Mouse (Mus musculus) thymus, postnatal 36 days (tissue): ENCODE measurements around the gene Olfr859.
"Not testable (repeated sequence)": the region's sequence is repeated elsewhere in the genome, so short reads cannot be mapped to it uniquely, and the experiment has no call there.

Experiments
- DNase-seq, 2 experiments: peaks; one replicate each; pipeline ENCODE4 v3.0.0; 2022; ENCODE audit warnings: mixed read lengths in 2 of 2

Gene Olfr859

GRCm38 (mm10) chr9:19804606-19805005 is at the start of gene Olfr859:
Gene Olfr859 (plus strand): TSS chr9:19804906.
- DNase-seq: not testable (repeated sequence)

- no peak for DNase-seq
These were observed 35.6 kb upstream of the Olfr859 start for GRCm38 (mm10) chr9:19769136-19769535.

- no peak for DNase-seq
These were observed 35.0 kb upstream of the Olfr859 start for GRCm38 (mm10) chr9:19769701-19770100.

GRCm38 (mm10) chr9:19779983-19780382 is 24.7 kb upstream of the Olfr859 start, which contains the start of gene Olfr58:
Gene Olfr58 (plus strand): TSS chr9:19780283.
- no peak for DNase-seq

- no peak for DNase-seq
These were observed 1.7 kb upstream of the Olfr859 start for GRCm38 (mm10) chr9:19803000-19803399.

GRCm38 (mm10) chr9:19849647-19850046 is 44.9 kb downstream of the Olfr859 start, which contains the start of gene Olfr860:
Gene Olfr860 (minus strand): TSS chr9:19849747.
- DNase-seq: no peak
